Mouse (Mus musculus): ENCODE measurements at regions not wholly inside any gene's neighbourhood (a gene's known extent, or its start where the extent isn't known, plus 50 kb on each side); places are given as distances from the start of the nearest gene placed in this dataset.

GRCm38 (mm10) chr15:93787361-93787760 is 191.7 kb upstream of the Prickle1 start:
- no peak for DNase-seq (ENCODE audit: low spot score)

GRCm38 (mm10) chr15:93785846-93786412 is 190.2 kb upstream of the Prickle1 start:
- DNase-seq (ENCODE audit: low spot score), result no peak

- DNase-seq (ENCODE audit: low spot score), result no peak
Observed at GRCm38 (mm10) chr15:93783736-93784135, 188.0 kb upstream of the Prickle1 start.

- no peak for DNase-seq (ENCODE audit: low spot score)
Observed at GRCm38 (mm10) chr15:93775199-93775745, 179.6 kb upstream of the Prickle1 start.

GRCm38 (mm10) chr15:93774340-93774739 is 178.6 kb upstream of the Prickle1 start:
- DNase-seq (ENCODE audit: low spot score), result no peak

GRCm38 (mm10) chr15:93766981-93767380 is 171.3 kb upstream of the Prickle1 start:
- DNase-seq (ENCODE audit: low spot score), result no peak

GRCm38 (mm10) chr15:93763047-93763446 is 167.4 kb upstream of the Prickle1 start:
- no peak for DNase-seq (ENCODE audit: low spot score)

GRCm38 (mm10) chr15:93758204-93758836 is 162.6 kb upstream of the Prickle1 start:
- DNase-seq (ENCODE audit: low spot score), result no peak

GRCm38 (mm10) chr15:93755989-93756388 is 160.3 kb upstream of the Prickle1 start:
- no peak for DNase-seq (ENCODE audit: low spot score)

- no peak for DNase-seq (ENCODE audit: low spot score)
Observed at GRCm38 (mm10) chr15:93751817-93752216, 156.1 kb upstream of the Prickle1 start.

- DNase-seq (ENCODE audit: low spot score), result peak; percentile 7
Observed at GRCm38 (mm10) chr15:93750953-93751352, 155.3 kb upstream of the Prickle1 start.

GRCm38 (mm10) chr15:93744191-93744945 is 148.7 kb upstream of the Prickle1 start:
- no peak for DNase-seq (ENCODE audit: low spot score)

- no peak for DNase-seq (ENCODE audit: low spot score)
Observed at GRCm38 (mm10) chr15:93733731-93734510, 138.2 kb upstream of the Prickle1 start.

- DNase-seq (ENCODE audit: low spot score), result no peak
Observed at GRCm38 (mm10) chr15:93732825-93733224, 137.1 kb upstream of the Prickle1 start.

- DNase-seq (ENCODE audit: low spot score), result no peak
Observed at GRCm38 (mm10) chr15:93731161-93731560, 135.5 kb upstream of the Prickle1 start.

- no peak for DNase-seq (ENCODE audit: low spot score)
Observed at GRCm38 (mm10) chr15:93715443-93715842, 119.8 kb upstream of the Prickle1 start.

- DNase-seq (ENCODE audit: low spot score), result no peak
Observed at GRCm38 (mm10) chr15:93713428-93713827, 117.7 kb upstream of the Prickle1 start.

- DNase-seq (ENCODE audit: low spot score), result no peak
Observed at GRCm38 (mm10) chr15:93712594-93712993, 116.9 kb upstream of the Prickle1 start.

- DNase-seq (ENCODE audit: low spot score), result no peak
Observed at GRCm38 (mm10) chr15:93711150-93711784, 115.6 kb upstream of the Prickle1 start.

GRCm38 (mm10) chr15:93710493-93711149 is 114.9 kb upstream of the Prickle1 start:
- DNase-seq (ENCODE audit: low spot score), result no peak

GRCm38 (mm10) chr15:93706366-93706930 is 110.8 kb upstream of the Prickle1 start:
- no peak for DNase-seq (ENCODE audit: low spot score)

All from c-Kit-positive CD71-positive TER-119-positive erythroid progenitor cells, embryonic 14.5 days (primary cell).